Mouse (Mus musculus): ENCODE measurements at regions not wholly inside any gene's neighbourhood (a gene's known extent, or its start where the extent isn't known, plus 50 kb on each side); places are given as distances from the start of the nearest gene placed in this dataset.

DNA sequence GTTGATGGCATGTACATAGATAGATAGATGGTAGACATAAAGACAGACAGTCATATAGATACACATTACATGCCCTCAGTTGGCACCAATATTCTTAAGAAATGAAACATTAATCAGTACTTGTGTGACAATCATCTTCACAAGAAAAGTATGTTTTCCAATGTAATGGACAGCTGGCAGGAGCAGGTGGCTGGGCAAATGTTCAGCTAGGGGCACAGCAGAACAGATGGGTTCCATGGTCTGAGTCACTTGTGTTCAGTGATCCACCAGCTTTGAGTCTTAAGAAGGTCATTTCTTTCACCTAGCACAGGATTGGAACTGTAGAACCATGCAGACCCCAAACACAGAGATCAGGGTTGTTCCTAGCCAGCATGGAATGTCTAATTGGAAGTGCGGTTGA, 2631.2 kb upstream of the 5930422O12Rik start:
- no peak for DNase-seq (ENCODE audit: low spot score)
- intact Hi-C loops (cut with DNase I), result no loop called here

- intact Hi-C loops (cut with DNase I), result no loop called here
- DNase-seq (ENCODE audit: low spot score), result no peak
Observed at GRCm38 (mm10) chr8:30817028-30817427, 2611.5 kb upstream of the 5930422O12Rik start.

DNA sequence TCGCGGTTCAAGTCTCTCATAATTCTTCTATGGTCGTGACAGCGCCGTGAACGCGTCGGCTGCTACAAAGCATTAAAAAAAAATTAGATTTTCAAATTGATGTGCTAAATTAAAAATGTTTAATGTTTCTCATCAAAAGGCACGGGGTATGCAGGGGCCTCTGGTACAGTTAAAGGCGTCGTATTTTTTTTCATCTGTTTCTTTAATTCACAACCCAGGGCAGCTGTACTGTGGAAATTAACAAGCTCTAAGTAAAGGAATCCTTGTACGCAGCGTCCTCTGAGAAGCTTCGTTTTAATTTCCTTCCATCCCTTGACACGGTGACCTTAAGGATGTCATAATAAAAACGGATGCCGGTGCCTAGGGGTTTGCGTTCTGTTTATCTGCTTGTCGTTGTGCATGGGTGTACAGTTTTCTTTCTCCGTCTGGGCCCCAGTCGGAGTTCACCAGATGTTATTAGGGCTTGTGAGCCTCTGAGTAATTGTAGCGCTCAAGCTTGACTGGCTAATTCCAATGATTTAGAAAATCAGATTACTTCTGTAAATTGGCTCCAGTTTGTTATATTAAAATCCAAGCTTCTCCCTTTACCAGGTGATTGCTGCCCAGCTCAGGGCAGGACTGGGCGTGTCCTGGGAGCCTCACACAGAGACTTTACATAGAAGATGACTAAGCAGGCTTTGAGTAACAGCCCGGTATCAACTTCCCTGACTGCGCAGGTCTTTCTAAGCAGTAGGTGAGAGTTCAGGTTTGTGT, 2605.5 kb upstream of the 5930422O12Rik start:
- no peak for DNase-seq (ENCODE audit: low spot score)
- intact Hi-C loops (cut with DNase I), result no loop called here

DNA sequence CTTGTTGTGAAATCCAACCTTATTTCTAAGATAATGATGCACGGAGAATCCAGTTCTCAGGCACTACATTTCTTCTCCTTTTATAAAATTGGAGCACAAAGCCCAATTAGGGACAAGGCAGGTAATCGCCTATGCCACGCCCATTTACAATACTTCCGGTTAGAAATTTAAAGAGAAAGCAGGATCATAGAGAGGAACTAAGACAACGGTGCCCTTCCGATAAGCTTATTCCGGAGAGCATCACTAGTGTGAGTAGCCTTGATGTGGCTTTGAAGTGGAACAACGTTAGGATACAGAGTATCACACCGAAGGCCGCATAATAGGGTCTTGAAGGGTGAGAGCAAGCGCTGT, 2604.9 kb upstream of the 5930422O12Rik start:
- intact Hi-C loops (cut with DNase I), result no loop called here

GRCm38 (mm10) chr8:30826021-30826420, 2602.5 kb upstream of the 5930422O12Rik start:
- intact Hi-C loops (cut with DNase I), result no loop called here
- DNase-seq (ENCODE audit: low spot score), result no peak

More for the DNA sequence above, 2604.9 kb upstream of the 5930422O12Rik start:
- no peak for DNase-seq (ENCODE audit: low spot score)

DNA sequence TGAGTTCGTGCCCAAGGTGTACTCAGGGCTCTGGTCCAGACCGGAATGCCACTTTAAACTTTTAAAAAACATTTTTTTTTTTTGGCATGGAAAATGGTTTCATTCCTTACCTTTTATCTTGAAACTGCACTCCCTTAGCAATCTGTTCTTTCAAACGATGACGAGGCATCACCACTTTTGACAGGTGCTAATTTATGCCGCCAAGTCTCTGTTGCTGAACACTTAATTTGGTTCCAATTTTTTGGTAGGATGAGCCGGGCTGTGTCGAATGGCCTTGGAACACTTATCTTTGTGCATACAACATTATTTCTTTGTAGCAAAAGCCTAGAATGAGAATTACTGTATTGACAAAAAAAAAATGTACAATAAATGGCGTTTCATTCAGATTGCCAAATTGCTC, 2590.5 kb upstream of the 5930422O12Rik start:
- no peak for DNase-seq (ENCODE audit: low spot score)
- intact Hi-C loops (cut with DNase I), result no loop called here

DNA sequence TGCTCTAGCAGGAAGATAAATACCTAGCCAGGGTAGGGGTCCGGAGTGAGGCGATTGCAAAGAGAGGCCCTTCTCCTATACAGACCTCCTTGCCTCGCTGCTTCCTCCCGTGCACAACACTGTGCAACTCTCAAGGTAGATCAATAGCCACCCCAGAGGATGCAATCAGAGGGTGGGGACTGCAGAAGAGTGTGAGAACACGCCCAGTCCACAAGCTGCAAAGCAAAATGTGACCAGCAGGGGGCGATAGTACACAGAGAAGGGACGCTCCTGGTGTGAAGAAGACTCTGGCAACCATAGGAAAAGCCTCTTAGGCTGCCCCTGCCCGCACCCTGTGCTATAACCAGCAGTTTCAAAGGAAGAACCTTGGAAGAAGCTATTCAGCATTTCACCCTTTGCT, 2588.4 kb upstream of the 5930422O12Rik start:
- intact Hi-C loops (cut with DNase I), result loop anchor here (1.0 to 2.0 kb wide), 2 partner anchors 83 to 193 kb away; no protein-coding TSS in a partner anchor
- DNase-seq (ENCODE audit: low spot score), result peak; percentile 5

- intact Hi-C loops (cut with DNase I), result no loop called here
Observed at GRCm38 (mm10) chr8:30863017-30863416, 2565.5 kb upstream of the 5930422O12Rik start.

DNA sequence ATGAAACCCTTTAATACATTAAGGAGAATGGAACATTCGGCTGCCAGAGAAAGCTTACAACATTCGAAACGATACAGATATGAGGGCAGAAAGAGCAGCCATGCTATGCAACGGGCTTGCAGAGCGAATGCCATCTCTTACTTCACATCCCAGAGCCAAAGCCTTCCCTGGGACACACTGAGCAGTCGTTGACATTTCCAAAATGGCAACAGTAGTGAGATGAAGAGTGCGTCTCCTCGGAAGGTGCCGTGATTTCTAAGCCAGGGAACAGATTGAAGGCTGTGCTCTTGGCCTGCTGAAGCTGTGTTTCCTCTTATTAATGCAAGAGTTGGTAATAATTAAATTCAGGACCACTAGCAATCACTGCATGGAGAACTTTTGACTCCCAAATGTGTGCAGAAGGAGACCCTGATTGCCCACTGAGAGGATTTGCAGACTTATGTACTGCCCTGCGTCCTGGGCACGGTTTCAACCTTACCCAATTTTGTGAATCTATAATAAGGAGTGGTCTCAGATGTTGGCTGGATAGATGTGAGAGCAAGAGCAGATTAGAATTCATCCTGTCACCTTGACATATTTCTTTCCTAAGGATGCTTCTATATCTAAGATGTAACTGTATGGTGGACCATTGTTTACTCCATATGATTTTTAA, 2522.3 kb upstream of the 5930422O12Rik start:
- intact Hi-C loops (cut with DNase I), result no loop called here

More at GRCm38 (mm10) chr8:30863017-30863416, 2565.5 kb upstream of the 5930422O12Rik start:
- no peak for DNase-seq (ENCODE audit: low spot score)

GRCm38 (mm10) chr8:30913664-30914063, 2514.8 kb upstream of the 5930422O12Rik start:
- intact Hi-C loops (cut with DNase I), result no loop called here
- DNase-seq (ENCODE audit: low spot score), result no peak

More for the DNA sequence above, 2522.3 kb upstream of the 5930422O12Rik start:
- DNase-seq (ENCODE audit: low spot score), result no peak

DNA sequence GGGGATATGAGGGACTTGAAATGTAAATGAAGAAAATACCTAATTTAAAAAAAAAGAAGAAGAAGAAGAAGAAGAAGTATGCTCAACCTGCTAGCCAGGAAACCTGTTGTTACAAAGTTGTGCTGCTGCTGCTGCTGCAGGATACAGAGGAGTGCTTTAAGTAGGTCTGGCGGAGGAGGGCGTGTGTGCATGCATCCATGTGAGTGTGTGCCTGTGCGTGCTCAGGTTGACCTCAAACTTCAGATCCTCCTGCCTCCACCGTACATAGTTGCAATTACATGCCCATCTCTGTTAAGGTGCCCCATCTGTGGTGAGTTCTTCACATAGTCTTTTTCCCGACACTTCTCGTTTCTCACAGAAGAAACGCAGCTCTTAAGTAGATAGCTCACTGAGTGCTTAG, 2513.4 kb upstream of the 5930422O12Rik start:
- intact Hi-C loops (cut with DNase I), result no loop called here
- no peak for DNase-seq (ENCODE audit: low spot score)

DNA sequence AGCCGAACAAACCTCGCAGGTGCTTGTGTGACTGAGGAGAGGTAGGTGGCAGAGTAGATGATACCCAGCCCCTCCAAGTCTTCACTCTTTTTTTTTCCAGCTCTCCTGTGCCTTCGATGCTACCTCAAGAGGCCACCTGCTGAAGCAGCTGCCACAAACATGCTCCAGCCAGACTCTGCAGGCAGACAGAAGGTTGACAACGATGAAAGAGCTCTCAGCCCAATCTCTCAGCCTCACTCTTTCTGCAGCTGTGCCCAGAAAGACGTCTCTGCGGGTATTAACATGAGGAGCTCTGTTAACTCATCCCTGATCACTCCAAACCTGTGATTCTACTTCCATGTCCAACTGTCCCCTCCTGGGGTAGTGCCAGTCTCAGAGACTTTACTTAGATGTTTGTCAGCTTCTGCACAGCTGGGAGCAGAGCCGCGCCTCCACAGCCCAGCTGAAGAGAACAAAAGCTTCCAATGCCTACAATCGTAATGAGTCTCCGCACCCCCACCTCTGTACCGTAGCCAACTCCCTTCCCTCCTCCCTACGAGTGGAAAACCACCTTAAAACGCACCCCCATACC, 2512.8 kb upstream of the 5930422O12Rik start:
- DNase-seq (ENCODE audit: low spot score), result no peak
- intact Hi-C loops (cut with DNase I), result no loop called here

DNA sequence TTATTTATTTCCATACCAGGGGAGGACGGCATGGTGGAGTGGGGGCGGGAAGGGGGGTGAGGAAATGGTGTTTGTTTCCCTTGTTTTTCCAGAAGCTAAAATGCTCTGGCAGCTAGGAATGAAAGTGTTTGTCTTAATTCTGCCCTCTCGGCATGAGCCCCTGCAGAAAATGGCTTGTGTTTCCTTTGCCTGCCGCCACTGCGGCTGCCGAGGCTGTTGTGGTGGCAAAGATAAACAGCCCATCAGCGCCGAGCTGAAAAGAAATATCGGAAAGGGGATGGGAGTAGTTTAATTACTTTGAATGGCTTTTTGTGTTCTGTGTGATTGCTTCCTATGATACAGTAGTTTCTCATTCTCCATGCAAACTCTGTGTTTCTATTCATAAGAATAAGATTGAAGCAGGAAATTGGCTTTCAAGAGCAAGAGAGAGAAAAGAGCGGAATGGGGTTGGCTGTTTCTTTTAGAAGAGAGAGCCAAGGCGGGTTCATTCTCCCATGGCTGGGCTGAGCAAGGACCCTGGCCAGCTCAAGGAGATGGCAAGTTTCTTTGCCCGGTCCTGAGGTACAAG, 2512.2 kb upstream of the 5930422O12Rik start:
- intact Hi-C loops (cut with DNase I), result no loop called here
- no peak for DNase-seq (ENCODE audit: low spot score)

DNA sequence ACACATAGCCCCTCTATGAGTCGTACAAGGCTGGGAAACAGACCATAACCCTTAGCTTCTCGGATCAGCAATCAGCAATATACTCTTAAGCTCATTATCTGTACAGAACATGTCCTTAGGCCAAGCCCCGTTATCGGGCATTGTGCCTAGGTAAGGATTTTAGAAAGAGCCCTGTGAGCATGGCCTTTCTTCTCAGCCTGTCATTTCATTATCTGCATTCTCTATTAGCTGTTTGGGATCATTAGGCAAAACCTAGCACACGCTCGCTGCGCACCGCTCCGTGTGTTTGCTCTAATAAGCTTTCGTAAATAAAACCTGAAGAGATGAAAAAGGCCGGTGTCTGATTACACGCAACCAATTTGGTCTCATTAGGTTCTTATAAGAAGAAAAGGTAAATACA, 2507.1 kb upstream of the 5930422O12Rik start:
- no peak for DNase-seq (ENCODE audit: low spot score)
- intact Hi-C loops (cut with DNase I), result no loop called here

- intact Hi-C loops (cut with DNase I), result loop anchor here (1.0 kb wide), 1 partner anchor 83 kb away; no protein-coding TSS in a partner anchor
- no peak for DNase-seq (ENCODE audit: low spot score)
Observed at GRCm38 (mm10) chr8:30923301-30924159, 2505.0 kb upstream of the 5930422O12Rik start.

DNA sequence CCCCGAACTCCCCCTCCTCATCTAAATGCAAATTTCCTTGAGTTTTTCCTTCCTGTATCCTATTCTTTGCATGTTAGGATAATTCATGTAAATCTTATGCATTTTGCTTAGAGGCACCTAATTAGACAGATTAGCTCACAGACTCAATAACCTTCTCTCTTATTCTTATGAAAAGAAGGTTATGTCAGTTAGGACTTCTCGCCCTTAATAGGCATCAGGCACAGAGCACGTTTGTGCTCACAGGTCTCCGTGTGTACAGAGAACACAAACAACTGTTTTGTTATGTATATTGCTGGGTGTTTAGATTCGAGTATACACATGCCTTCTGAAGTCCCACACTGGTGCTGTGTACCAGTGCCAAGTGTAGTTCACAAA, 2504.4 kb upstream of the 5930422O12Rik start:
- no peak for DNase-seq (ENCODE audit: low spot score)
- intact Hi-C loops (cut with DNase I), result no loop called here

DNA sequence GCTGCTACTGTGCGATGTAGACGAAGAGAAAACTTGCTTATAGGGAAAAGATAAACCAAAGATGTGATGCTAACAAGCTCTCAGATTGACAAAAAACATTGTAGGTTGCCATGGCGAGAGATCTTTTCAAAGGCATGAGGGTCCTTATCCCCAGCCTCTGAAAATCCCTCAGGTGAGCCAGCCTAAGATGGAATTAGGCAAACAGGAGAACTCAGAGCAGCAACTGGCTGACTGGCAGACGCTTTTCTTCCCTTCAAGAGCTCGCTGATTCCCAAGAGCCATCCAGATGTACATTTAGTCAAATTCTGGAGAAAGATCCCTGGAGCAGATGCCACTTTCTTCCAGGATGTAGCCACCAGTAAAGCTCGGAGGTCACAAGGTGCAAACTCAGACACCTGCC, 2503.9 kb upstream of the 5930422O12Rik start:
- no peak for DNase-seq (ENCODE audit: low spot score)
- intact Hi-C loops (cut with DNase I), result no loop called here

DNA sequence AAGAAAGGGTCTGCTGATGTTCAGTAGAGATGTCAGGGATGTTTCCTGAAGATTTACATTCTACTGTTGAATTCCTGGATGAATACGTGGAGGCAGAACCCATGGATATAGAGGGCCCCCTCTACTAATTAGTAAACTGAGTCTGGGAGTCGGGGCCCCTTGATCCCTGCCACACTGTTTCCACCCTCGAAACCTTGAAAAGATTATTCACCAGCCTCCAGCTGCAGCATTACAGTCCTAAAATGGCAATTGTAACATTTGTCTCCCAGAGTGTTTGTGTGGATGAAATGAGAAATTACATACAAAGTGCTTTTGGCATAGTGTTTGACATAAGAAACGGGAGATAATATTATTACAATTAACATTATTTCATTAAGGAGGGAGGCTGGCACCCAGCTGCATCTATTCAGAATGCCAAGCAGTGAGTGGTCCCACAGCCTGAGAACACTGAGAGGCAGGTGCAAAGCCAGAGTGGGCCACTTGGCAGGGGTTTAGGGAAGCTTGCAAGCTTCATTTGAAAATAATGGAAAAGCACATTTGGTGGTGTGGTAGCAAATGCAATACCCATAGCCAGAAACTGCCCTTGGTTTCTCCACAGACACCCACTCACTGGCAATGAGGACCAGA, 2490.9 kb upstream of the 5930422O12Rik start:
- intact Hi-C loops (cut with DNase I), result no loop called here
- no peak for DNase-seq (ENCODE audit: low spot score)

- no peak for DNase-seq (ENCODE audit: low spot score)
- intact Hi-C loops (cut with DNase I), result no loop called here
Observed at GRCm38 (mm10) chr8:30940901-30941300, 2487.6 kb upstream of the 5930422O12Rik start.
